Mouse (Mus musculus): ENCODE results near the gene Gm10964. TPM values are rescaled to one million over a fixed set of nuclear protein-coding genes. Genes with fewer than 3 reads are reported as not detected.

Gene Gm10964
- total and polyA plus RNA-seq, 2 experiments from 2014 or later = not detected

DNA sequence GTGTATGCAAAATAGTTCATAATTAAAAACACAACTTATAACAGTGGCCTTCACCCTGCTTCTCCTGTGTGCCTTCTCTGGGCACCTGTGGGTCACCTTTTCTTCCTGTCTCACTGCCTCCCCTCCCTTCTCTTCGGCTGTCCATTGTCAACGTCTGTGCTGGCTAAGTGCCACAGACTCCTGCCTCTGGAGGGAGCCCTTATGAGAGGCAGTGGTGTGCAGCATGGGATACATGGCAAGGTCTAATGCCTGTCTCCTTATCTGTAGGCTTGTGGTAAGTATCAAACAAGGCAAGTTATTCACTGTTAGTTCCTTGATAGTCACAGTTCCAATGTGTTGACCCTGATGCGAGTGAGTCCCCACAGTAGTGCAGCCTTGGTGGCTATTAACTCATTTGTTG, 15.0 kb upstream of the Gm10964 start:
- no peaks in the 10 kb centered on the region for H3K27me3 ChIP-seq (ENCODE audit: insufficient read depth, low read length)
- TF ChIP-seq CTCF (IDR thresholded peaks at IDR 0.05; ENCODE audit: low read depth) = peak; percentile 17; the same call in 1 of the 2 replicates
- ATAC-seq (no peak), DNase-seq (ENCODE audit: low spot score) (no peak)
- H3K9me3 ChIP-seq (ENCODE audit: low read length) = no peaks in the 10 kb centered on the region
- no peak overlapping the region for H3K4me3 ChIP-seq (ENCODE audit: low read length)
- H3K4me2 ChIP-seq (ENCODE audit: low read depth, low read length) = no peak overlapping the region
- no peak overlapping the region for H3K27ac ChIP-seq
- H3K36me3 ChIP-seq (ENCODE audit: insufficient read depth, low read length) = no peaks in the 10 kb centered on the region
- 50% methylated on average over 3 of the region's 3 CpGs for WGBS
- H3K4me1 ChIP-seq (ENCODE audit: insufficient read depth, low read length) = no peaks in the 10 kb centered on the region
- H3K9ac ChIP-seq (replicated peaks; ENCODE audit: low read length) = no peak overlapping the region

- no peak overlapping the region for H3K4me3 ChIP-seq (ENCODE audit: low read length)
- WGBS = 35% methylated on average over 3 of the region's 3 CpGs
- H3K4me1 ChIP-seq (ENCODE audit: insufficient read depth, low read length) = no peaks in the 10 kb centered on the region
- H3K27me3 ChIP-seq (ENCODE audit: insufficient read depth, low read length) = no peaks in the 10 kb centered on the region
- no peak overlapping the region for H3K9ac ChIP-seq (replicated peaks; ENCODE audit: low read length)
- H3K27ac ChIP-seq = no peak overlapping the region
- H3K36me3 ChIP-seq (ENCODE audit: insufficient read depth, low read length) = no peaks in the 10 kb centered on the region
- no peaks in the 10 kb centered on the region for H3K9me3 ChIP-seq (ENCODE audit: low read length)
- no peak for TF ChIP-seq CTCF (IDR thresholded peaks at IDR 0.05; ENCODE audit: low read depth)
- no peak overlapping the region for H3K4me2 ChIP-seq (ENCODE audit: low read depth, low read length)
- DNase-seq (ENCODE audit: low spot score) (no peak), ATAC-seq (no peak)
These were observed 12.5 kb upstream of the Gm10964 start for GRCm38 (mm10) chr3:103726642-103727041.

DNA sequence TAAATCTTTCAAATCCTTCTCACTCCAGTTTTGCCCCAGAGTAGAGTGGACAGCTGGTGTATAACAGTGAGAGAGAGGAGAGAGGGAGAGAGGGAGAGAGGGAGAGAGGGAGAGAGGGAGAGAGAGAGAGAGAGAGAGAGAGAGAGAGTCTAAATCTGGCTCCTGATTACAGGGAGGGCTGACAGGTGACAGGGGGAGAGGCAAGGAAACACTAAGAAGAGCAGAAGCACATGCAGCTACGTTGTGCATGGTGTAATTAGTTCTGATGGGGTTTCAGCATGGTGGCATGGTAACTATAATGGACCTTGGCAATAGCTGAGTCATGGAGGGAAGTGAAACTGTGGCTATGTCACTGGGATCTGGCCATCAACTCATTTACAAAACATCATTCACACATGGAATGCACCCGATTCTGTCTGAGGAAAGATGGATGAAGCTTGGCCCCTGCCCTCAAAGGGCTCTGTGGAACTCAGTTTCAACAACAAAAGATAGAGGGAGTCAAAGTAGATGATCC, 11.3 kb upstream of the Gm10964 start:
- Histone ChIP-seq H3K36me3 (ENCODE audit: insufficient read depth, low read length) (no peaks in the 10 kb centered on the region), H3K9me3 (ENCODE audit: low read length) (no peaks in the 10 kb centered on the region), H3K9ac (replicated peaks; ENCODE audit: low read length) (no peak overlapping the region), H3K4me1 (ENCODE audit: insufficient read depth, low read length) (no peaks in the 10 kb centered on the region), H3K4me2 (ENCODE audit: low read depth, low read length) (no peak overlapping the region), H3K27ac (no peak overlapping the region), H3K27me3 (ENCODE audit: insufficient read depth, low read length) (no peaks in the 10 kb centered on the region), H3K4me3 (ENCODE audit: low read length) (no peak overlapping the region)
- no peak for DNase-seq (ENCODE audit: low spot score)
- no peak for TF ChIP-seq CTCF (IDR thresholded peaks at IDR 0.05; ENCODE audit: low read depth)
- 43% methylated on average over 2 of the region's 2 CpGs for WGBS
- no peak for ATAC-seq

DNA sequence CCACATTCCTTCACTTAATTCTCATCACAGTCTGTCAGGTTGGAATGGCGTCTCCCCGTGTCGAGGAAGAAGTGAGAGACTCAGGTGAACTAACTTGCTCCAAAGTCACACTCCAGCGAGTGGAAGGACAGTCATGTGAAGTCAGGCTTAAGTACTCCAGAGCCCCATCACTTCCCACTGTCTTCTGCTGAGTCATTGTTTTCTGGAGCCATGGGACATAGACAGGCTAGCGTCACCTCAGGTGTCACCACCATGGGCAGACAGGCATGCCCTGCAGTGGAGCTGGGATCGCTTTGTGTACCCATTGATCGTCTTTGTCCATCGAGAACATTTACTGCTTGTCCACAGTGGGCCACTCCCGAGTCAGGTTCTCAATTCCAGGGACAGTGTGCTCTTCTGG, 9.3 kb upstream of the Gm10964 start:
- H3K9ac ChIP-seq (replicated peaks; ENCODE audit: low read length) = no peak overlapping the region
- H3K4me1 ChIP-seq (ENCODE audit: insufficient read depth, low read length) = peaks cover 19% of the 10 kb centered on the region
- H3K27ac ChIP-seq = no peak overlapping the region
- no peak overlapping the region for H3K4me3 ChIP-seq (ENCODE audit: low read length)
- 93% methylated on average over 9 of the region's 9 CpGs for WGBS
- TF ChIP-seq CTCF (IDR thresholded peaks at IDR 0.05; ENCODE audit: low read depth) = no peak
- H3K27me3 ChIP-seq (ENCODE audit: insufficient read depth, low read length) = no peaks in the 10 kb centered on the region
- DNase-seq (ENCODE audit: low spot score) = no peak
- H3K36me3 ChIP-seq (ENCODE audit: insufficient read depth, low read length) = no peaks in the 10 kb centered on the region
- H3K9me3 ChIP-seq (ENCODE audit: low read length) = no peaks in the 10 kb centered on the region
- no peak overlapping the region for H3K4me2 ChIP-seq (ENCODE audit: low read depth, low read length)
- no peak for ATAC-seq

DNA sequence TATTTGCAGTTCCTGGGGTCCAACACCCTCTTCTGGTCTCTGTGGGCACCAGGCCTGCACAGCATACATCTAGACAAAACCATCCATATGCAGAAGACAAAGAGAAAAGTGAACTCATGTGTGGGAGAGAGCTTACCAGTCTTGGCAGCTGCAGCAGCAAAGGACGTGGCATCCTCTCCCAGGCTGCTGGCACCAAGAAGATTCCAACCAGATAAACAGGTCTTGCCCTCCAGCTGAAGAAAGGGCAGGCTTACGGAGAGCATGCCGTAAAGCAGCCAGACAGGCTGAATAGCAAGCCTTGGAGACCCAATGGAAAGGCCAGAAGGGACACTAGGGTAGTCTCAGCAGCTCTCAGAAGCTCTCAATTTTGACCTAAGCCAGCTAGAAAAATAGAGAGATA, 7.0 kb upstream of the Gm10964 start:
- DNase-seq (ENCODE audit: low spot score) = no peak
- Histone ChIP-seq H3K27me3 (ENCODE audit: insufficient read depth, low read length) (no peaks in the 10 kb centered on the region), H3K4me1 (ENCODE audit: insufficient read depth, low read length) (peaks cover 31% of the 10 kb centered on the region), H3K9ac (replicated peaks; ENCODE audit: low read length) (no peak overlapping the region), H3K4me3 (ENCODE audit: low read length) (no peak overlapping the region), H3K9me3 (ENCODE audit: low read length) (no peaks in the 10 kb centered on the region), H3K36me3 (ENCODE audit: insufficient read depth, low read length) (no peaks in the 10 kb centered on the region), H3K27ac (no peak overlapping the region), H3K4me2 (ENCODE audit: low read depth, low read length) (no peak overlapping the region)
- no peak for TF ChIP-seq CTCF (IDR thresholded peaks at IDR 0.05; ENCODE audit: low read depth)
- ATAC-seq = no peak
- WGBS = 72% methylated on average over 3 of the region's 3 CpGs

DNA sequence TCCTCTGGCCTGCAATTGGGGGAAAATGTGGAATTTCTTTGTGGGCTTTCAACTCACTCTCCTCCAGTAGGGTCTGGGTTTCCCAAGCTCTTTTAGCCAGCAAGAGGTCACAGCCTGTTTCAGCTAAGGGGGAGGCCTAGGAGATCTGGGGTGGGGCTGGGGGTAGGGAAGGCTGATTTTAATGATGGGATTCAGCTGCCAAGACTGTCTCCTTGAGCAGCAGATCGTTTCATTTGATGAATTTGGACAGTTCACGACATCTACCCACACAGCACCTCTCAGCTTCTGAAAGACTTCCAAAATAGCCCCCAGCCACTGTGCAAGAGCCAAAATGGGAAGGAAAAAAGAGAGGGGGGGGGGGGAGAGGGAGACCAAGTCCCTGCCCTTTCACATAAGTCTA, 6.0 kb upstream of the Gm10964 start:
- no peak for ATAC-seq
- peaks cover 35% of the 10 kb centered on the region for H3K4me1 ChIP-seq (ENCODE audit: insufficient read depth, low read length)
- H3K4me3 ChIP-seq (ENCODE audit: low read length) = no peak overlapping the region
- DNase-seq (ENCODE audit: low spot score) = no peak
- H3K9me3 ChIP-seq (ENCODE audit: low read length) = no peaks in the 10 kb centered on the region
- no peak overlapping the region for H3K27ac ChIP-seq
- H3K36me3 ChIP-seq (ENCODE audit: insufficient read depth, low read length) = no peaks in the 10 kb centered on the region
- H3K9ac ChIP-seq (replicated peaks; ENCODE audit: low read length) = no peak overlapping the region
- no peaks in the 10 kb centered on the region for H3K27me3 ChIP-seq (ENCODE audit: insufficient read depth, low read length)
- WGBS = 23% methylated on average over 2 of the region's 2 CpGs
- H3K4me2 ChIP-seq (ENCODE audit: low read depth, low read length) = no peak overlapping the region
- no peak for TF ChIP-seq CTCF (IDR thresholded peaks at IDR 0.05; ENCODE audit: low read depth)

DNA sequence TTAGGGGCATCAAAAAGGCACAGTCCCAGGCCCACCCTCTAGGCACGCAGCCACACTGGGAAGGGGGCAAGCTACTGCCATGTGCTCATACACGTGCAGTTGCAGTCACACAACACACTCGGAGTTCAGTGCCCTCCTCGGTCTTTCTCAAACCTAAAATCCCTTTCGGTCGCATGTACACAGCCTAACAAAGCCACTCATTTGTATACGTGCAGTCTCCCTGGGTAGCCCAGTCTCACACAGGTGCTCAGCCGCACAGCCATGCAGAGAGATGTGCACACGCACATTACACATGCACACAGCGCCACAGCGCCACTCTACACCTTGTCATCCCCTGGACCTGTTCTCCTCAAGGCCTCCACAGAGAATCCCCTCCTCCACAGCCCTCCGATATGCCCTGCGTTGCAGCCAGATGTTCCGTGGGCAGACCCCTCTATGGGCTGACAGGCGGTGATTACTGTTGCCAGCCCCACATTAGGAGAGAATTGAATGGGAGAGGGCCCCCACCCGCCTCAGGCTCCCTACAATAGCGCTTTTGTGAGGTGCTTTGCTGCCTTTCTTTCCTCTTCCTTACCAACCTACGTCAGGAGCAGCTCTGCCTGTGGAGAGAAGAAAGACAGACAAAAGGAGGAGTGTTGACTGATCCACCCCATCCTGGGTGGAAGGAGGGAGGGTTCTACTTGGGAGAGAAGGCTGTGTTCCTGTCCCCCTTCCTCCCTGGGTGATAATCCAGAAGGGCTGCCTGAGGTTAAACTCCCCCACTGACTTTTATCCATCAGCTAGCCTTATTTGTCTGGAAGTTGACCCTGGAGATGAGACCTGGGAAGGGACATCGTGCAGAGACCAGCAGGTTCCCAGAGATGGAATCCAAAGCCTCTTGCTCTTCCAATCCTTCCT, 5.1 kb upstream of the Gm10964 start:
- Histone ChIP-seq H3K27ac (peak overlapping the region; percentile 22; the same call in 1 of the 2 replicates), H3K36me3 (ENCODE audit: insufficient read depth, low read length) (no peaks in the 10 kb centered on the region), H3K27me3 (ENCODE audit: insufficient read depth, low read length) (no peaks in the 10 kb centered on the region), H3K4me2 (ENCODE audit: low read depth, low read length) (peak overlapping the region; percentile 50), H3K9ac (replicated peaks; ENCODE audit: low read length) (0 out of 2 replicates have a peak overlapping the region, but pooled peaks have one; percentile 46), H3K4me1 (ENCODE audit: insufficient read depth, low read length) (peaks cover 35% of the 10 kb centered on the region), H3K4me3 (ENCODE audit: low read length) (no peak overlapping the region), H3K9me3 (ENCODE audit: low read length) (no peaks in the 10 kb centered on the region)
- peak; percentile 74 for ATAC-seq
- peak; percentile 54 for TF ChIP-seq CTCF (IDR thresholded peaks at IDR 0.05; ENCODE audit: low read depth)
- DNase-seq (ENCODE audit: low spot score) = peak; percentile 74
- 6% methylated on average over 19 of the region's 19 CpGs for WGBS
